ENCODE assay signal across 8 mouse cellular contexts in the genomic region with DNA sequence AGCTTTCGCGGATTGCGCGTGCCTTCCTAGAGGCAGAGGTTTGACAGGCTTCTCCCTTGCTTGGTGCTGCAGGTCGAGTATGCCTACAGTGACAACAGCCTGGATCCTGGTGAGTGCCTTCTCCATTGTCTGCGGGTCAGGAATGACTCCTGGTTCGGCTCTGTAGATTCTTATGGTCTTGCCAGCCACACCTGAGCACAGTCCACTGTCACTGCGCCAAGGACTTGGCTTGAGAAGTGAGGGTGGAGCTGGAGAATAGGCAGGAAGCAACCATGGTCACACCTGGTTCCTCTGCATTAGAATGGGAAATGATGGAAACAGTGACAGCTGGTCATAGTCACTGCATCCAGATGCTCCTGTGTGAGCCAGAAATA. TPM values are rescaled to one million over a fixed set of nuclear protein-coding genes. Genes with fewer than 3 reads are reported as not detected.
A peak's percentile ranks its signal among the peaks of the same experiment; 100 is the strongest.
DNase-seq lines count a peak whose midpoint lies in the region; TF ChIP-seq lines count a peak whose summit lies in the region.

No protein-coding gene starts in this region.

- H3K79me2 ChIP-seq in myocyte (ENCODE audit: control insufficient read depth, insufficient read depth), result peaks cover 20% of the 10 kb centered on the region

- H3K4me3 ChIP-seq in left cerebral cortex, adult 2 months, result peak overlapping the region; percentile 91
- H3K4me3 ChIP-seq in erythroblast, embryonic 14.5 days (replicated peaks), result peak overlapping the region; percentile 76
- peak overlapping the region; percentile 68 for H3K4me3 ChIP-seq in myocyte

- no peak for TF ChIP-seq CTCF in left cerebral cortex, adult 2 months (IDR thresholded peaks at IDR 0.05)

- peak overlapping the region; percentile 94 for H3K4me2 ChIP-seq in myocyte (ENCODE audit: low read depth)

- no peak for DNase-seq in left cerebral cortex, adult 2 months (ENCODE audit: extremely low spot score in 1 of 2, low spot score in 2 of 2)
- DNase-seq in left cerebral cortex, adult 8-10 months (ENCODE audit: low spot score in 2 of 2), result no peak
- DNase-seq in kidney, postnatal 10 days, result peak; percentile 32
- DNase-seq in left cerebral cortex, adult 18-20 months (ENCODE audit: low spot score in 2 of 2), result no peak
- DNase-seq in spleen, adult 12 weeks (ENCODE audit: low spot score), result no peak
- DNase-seq in adrenal gland, postnatal 10 days, result no peak

- TF ChIP-seq POLR2A in myocyte (IDR thresholded peaks at IDR 0.05; ENCODE audit: insufficient read length, low read depth), result no peak

- H3K9me3 ChIP-seq in erythroblast, embryonic 14.5 days (ENCODE audit: control insufficient read depth, low read length), result no peaks in the 10 kb centered on the region

- peak overlapping the region; percentile 48 for H3ac ChIP-seq in myocyte (ENCODE audit: control insufficient read depth, insufficient read length)

- intact Hi-C loops in left cerebral cortex, adult 2 months (cut with DNase I), result no loop called here

- no peaks in the 10 kb centered on the region for H3K27me3 ChIP-seq in erythroblast, embryonic 14.5 days (ENCODE audit: control insufficient read depth)
- no peaks in the 10 kb centered on the region for H3K27me3 ChIP-seq in myocyte (ENCODE audit: control insufficient read depth, insufficient read depth, insufficient read length)

- peaks cover 67% of the 10 kb centered on the region for H3K4me1 ChIP-seq in erythroblast, embryonic 14.5 days (ENCODE audit: control insufficient read depth)

- H3K27ac ChIP-seq in left cerebral cortex, adult 2 months, result peak overlapping the region; percentile 89

- H3K36me3 ChIP-seq in erythroblast, embryonic 14.5 days (ENCODE audit: control insufficient read depth), result peaks cover 66% of the 10 kb centered on the region
- peaks cover 28% of the 10 kb centered on the region for H3K36me3 ChIP-seq in myocyte (ENCODE audit: control insufficient read depth, insufficient read depth)

TF ChIP-seq in myocyte, 11 proteins besides CTCF, POLR2A, EP300 and RAD21:
- no peak for TF ChIP-seq TCF3 (IDR thresholded peaks at IDR 0.05; ENCODE audit: insufficient read length, low read depth)
- no peak for TF ChIP-seq REST (IDR thresholded peaks at IDR 0.05; ENCODE audit: insufficient read depth, insufficient read length)
- no peak for TF ChIP-seq MYOD1 (IDR thresholded peaks at IDR 0.05; ENCODE audit: control insufficient read depth in 1 of 3, insufficient read length in 2 of 3, low read depth in 2 of 3)
- no peak for TF ChIP-seq MAX (IDR thresholded peaks at IDR 0.05; ENCODE audit: low read depth)

RNA-seq across cellular contexts. Expression of a gene that starts 0.6 kb away (rescaled TPM):
- total RNA-seq in left cerebral cortex, adult 2 months (2021), result 10 to 100 TPM; 41.1 to 44.7 TPM
- 10 to 100 TPM; 31.1 to 41.9 (median 37.1) TPM for total RNA-seq in left cerebral cortex, adult 8-10 months (2022)
- polyA plus RNA-seq in erythroblast, embryonic 14.5 days (2012), result 1.4 and 1.7 TPM in 2 replicates
- 29.3 TPM for polyA plus RNA-seq in myocyte (2012; fragmentation: generic; extraction: Trizol)
- 10 to 100 TPM; 39.5 to 46.6 TPM for total RNA-seq in left cerebral cortex, adult 18-20 months (2021)
- 10 to 100 TPM; 32.9 to 35.0 TPM for total RNA-seq in adrenal gland, postnatal 10 days (2021)

RNA-seq across cellular contexts. Expression of a gene that starts 5.3 kb away (rescaled TPM):
- 10 to 100 TPM; 22.5 to 24.1 TPM for total RNA-seq in left cerebral cortex, adult 2 months (2021)
- total RNA-seq in left cerebral cortex, adult 8-10 months (2022), result 10 to 100 TPM; 20.7 to 26.2 (median 23.7) TPM
- 0.65 and 0.87 TPM in 2 replicates for polyA plus RNA-seq in erythroblast, embryonic 14.5 days (2012)
- polyA plus RNA-seq in myocyte (2012; fragmentation: generic; extraction: Trizol), result 39.7 TPM
- 10 to 100 TPM; 22.5 to 24.6 TPM for total RNA-seq in left cerebral cortex, adult 18-20 months (2021)
- total RNA-seq in adrenal gland, postnatal 10 days (2021), result 100 to 1,000 TPM in 1 of 2 experiments, 10 to 100 TPM in 1; 98.0 to 102 TPM

RNA-seq across cellular contexts. Expression of a gene that starts 7.6 kb away (rescaled TPM):
- 1 to 10 TPM; 2.7 to 3.1 TPM for total RNA-seq in left cerebral cortex, adult 2 months (2021)
- 1 to 10 TPM; 2.2 to 4.7 (median 3.8) TPM for total RNA-seq in left cerebral cortex, adult 8-10 months (2022)
- polyA plus RNA-seq in erythroblast, embryonic 14.5 days (2012), result 3.9 and 5.2 TPM in 2 replicates
- 7.1 TPM for polyA plus RNA-seq in myocyte (2012; fragmentation: generic; extraction: Trizol)
- 1 to 10 TPM; 3.0 to 3.6 TPM for total RNA-seq in left cerebral cortex, adult 18-20 months (2021)
- 1 to 10 TPM; 6.6 to 7.1 TPM for total RNA-seq in adrenal gland, postnatal 10 days (2021)

RNA-seq across cellular contexts. Expression of a gene that starts 9.5 kb away (rescaled TPM):
- total RNA-seq in left cerebral cortex, adult 2 months (2021), result 1 to 10 TPM in 1 of 2 experiments, under 1 TPM in 1; 0.87 to 1.5 TPM
- 1 to 10 TPM in 1 of 4 experiments, under 1 TPM in 3; 0.46 to 1.8 (median 0.60) TPM for total RNA-seq in left cerebral cortex, adult 8-10 months (2022)
- 0.04 and 0.06 TPM in 2 replicates for polyA plus RNA-seq in erythroblast, embryonic 14.5 days (2012)
- polyA plus RNA-seq in myocyte (2012; fragmentation: generic; extraction: Trizol), result 0.49 TPM
- total RNA-seq in left cerebral cortex, adult 18-20 months (2021), result under 1 TPM; 0.59 to 0.91 TPM
- under 1 TPM; 0.45 to 0.67 TPM for total RNA-seq in adrenal gland, postnatal 10 days (2021)

RNA-seq across cellular contexts. Expression of a gene that starts 17.9 kb away (rescaled TPM):
- 1 to 10 TPM; 8.3 TPM for total RNA-seq in left cerebral cortex, adult 2 months (2021)
- 10 to 100 TPM; 10.4 to 18.5 (median 12.8) TPM for total RNA-seq in left cerebral cortex, adult 8-10 months (2022)
- 0.05 and 0.14 TPM in 2 replicates for polyA plus RNA-seq in erythroblast, embryonic 14.5 days (2012)
- polyA plus RNA-seq in myocyte (2012; fragmentation: generic; extraction: Trizol), result 19.8 TPM
- total RNA-seq in left cerebral cortex, adult 18-20 months (2021), result 1 to 10 TPM; 7.0 to 7.9 TPM
- total RNA-seq in adrenal gland, postnatal 10 days (2021), result 10 to 100 TPM; 27.3 to 28.2 TPM
